Mouse (Mus musculus) layer of hippocampus, postnatal 10 days (tissue): ENCODE measurements at regions not wholly inside any gene's neighbourhood (a gene's known extent, or its start where the extent isn't known, plus 50 kb on each side); places are given as distances from the start of the nearest gene placed in this dataset.

Experiments used
- DNase-seq, 2 experiments: peaks; one replicate each; pipeline ENCODE4 v3.0.0; 2021; ENCODE audit warnings: low spot score in 2 of 2

- DNase-seq: no peak
Measured at GRCm38 (mm10) chr2:50835511-50836320, 313.2 kb downstream of the Rnd3 start.

- no peak for DNase-seq
Measured at GRCm38 (mm10) chr2:50833791-50834190, 315.1 kb downstream of the Rnd3 start.

DNA sequence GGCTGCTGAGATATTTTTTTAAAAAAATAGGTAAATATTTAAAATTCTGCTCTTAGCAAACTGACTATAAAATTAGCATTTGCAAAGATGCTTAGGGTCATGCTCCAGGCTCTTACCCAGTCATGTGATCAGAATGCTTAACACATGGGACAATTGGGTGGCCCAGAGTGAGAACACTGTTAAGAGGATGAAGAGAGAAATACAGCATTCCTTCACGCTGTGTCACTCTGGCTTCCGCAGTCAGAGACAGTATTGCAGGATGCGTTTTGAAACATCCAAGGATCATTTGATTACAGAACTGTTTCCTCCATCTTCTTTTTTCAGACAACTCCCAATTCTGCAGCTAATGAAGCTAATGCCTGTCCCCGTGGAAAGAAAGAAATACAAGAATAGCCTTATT is 316.4 kb downstream of the Rnd3 start:
- DNase-seq: no peak

GRCm38 (mm10) chr2:50830056-50830720 is 318.7 kb downstream of the Rnd3 start:
- DNase-seq: no peak

DNA sequence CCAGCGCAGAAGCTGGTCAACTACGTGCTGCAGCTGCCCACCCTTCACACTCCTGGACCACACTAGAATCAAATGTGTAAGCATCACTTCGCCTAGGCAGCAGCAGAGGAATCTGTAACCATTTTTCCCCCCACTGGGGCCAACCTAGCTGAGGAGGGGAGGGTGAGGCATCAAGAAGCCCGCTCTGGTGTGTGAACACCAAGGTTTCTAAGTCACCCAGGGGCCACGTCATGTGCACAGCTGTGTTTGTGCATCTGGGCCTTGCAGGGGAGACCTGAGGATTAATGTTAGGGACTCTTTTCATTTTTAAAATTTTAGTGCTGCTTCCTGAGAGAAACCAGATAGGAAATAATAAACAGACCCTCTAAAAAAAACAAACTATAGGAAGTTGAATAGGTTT is 321.8 kb downstream of the Rnd3 start:
- no peak for DNase-seq

GRCm38 (mm10) chr2:50826537-50826936 is 322.4 kb downstream of the Rnd3 start:
- no peak for DNase-seq

- no peak for DNase-seq
Measured at GRCm38 (mm10) chr2:50825626-50826025, 323.3 kb downstream of the Rnd3 start.

DNA sequence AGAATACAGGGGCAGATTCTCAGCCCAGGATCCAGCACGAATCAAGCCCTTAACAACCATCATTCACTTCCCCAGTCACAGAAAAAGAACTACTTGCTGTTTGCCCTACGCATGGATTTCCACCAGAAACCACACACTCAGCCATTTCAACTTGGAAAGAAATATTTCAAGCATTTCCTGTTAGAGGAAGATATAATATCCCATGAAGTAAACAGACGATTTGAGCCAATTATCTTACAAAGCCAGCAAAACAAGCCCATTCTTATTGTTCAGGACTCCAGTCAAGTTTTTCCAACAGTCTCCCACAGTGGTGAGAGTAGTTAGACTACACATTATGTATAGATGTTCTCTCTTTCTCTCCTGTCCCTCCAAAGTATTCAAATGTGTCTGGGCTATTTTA is 324.1 kb downstream of the Rnd3 start:
- DNase-seq: no peak

GRCm38 (mm10) chr2:50822738-50823137 is 326.2 kb downstream of the Rnd3 start:
- DNase-seq: no peak

DNA sequence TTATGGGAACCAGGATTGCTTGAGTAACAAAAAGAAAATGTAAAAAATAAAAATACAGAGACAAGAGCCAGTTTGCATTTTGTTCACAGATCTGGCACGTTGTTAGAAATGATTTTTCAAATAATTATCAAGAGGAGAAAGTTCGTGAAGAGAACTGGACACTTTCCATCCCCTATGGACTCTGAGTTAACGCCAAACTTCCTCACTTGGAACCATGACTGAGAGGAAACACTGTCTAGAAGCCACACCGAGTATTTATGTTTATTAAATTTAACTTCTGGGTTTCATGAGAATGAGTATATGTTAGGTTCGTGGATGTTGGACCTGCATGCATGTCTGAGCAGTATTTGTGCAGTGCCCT is 329.6 kb downstream of the Rnd3 start:
- DNase-seq: no peak

DNA sequence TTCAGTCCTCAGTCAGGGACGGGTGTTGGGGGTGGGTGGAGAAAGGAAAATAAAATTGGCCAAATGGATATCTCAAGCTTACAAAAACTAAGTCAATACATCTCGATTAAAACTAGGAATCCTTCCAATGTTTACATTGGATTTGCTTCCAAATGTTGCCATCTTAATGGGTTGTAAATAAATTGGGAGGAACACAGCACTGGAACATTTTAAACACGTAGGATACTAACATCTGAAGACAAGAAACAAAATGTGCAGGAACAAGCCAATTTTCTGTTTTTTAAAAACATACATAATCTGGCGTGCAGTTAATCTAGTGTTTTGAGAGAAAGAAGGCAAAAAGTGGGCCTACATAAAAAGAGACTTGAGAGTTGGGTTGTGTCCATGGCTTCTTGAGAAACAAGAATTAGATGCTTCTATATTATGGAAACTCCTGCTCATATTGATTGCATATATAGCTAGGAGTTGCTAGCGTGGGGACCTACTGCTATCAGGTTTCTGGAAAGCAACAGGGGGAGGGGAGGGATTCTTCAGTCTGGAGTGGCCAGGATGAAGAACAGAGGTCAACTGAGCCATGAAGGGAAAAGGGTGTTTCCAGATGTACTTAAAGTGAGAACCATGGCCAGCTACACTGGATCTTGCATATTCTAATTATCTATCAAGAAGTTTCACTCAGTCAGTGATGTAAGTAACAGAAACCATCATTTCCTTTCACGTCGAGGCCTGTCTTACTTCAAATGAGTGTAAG is 330.2 kb downstream of the Rnd3 start:
- DNase-seq: no peak

DNA sequence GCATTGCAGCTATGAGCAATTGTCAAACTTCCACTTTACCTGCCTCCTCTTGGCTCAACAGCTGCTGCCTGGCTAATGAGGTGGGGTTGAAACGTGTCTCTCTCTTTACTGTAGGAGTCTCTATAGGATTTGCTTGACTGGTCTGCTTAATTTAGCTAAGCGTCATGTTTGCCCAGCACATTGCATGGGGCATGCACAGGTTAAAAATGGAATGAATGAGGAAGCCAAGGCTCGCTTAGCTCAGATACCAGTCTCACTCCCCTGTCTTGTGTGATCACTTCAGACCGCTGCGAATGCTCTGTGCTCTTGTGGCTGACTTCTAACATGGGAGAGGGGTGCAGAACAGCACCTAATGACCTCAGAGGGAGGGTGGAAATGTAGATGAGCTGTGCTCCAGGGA is 332.5 kb downstream of the Rnd3 start:
- no peak for DNase-seq

DNA sequence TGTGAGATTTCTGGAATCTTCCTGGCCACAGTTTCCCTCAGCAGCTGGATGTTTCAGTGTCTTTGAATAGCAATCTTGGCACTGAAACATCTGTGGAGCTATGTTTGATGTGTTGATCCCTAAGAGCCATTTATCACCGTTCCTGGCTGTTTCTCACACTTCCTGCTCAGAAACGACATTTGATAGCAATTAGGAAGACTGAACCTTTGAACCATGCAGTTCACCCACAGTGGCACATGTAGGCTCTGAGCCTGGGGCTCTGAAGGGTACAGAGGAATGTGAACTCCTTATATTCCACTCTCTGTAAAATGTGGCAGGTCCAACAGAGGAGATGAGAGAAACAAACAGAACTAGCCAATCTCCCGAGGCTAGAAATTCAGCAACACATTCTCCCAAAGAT is 333.4 kb downstream of the Rnd3 start:
- DNase-seq: no peak

- DNase-seq: no peak
Measured at GRCm38 (mm10) chr2:50813568-50814461, 335.1 kb downstream of the Rnd3 start.

- no peak for DNase-seq
Measured at GRCm38 (mm10) chr2:50812296-50812695, 336.6 kb downstream of the Rnd3 start.

- DNase-seq: no peak
Measured at GRCm38 (mm10) chr2:50810336-50811066, 338.4 kb downstream of the Rnd3 start.

DNA sequence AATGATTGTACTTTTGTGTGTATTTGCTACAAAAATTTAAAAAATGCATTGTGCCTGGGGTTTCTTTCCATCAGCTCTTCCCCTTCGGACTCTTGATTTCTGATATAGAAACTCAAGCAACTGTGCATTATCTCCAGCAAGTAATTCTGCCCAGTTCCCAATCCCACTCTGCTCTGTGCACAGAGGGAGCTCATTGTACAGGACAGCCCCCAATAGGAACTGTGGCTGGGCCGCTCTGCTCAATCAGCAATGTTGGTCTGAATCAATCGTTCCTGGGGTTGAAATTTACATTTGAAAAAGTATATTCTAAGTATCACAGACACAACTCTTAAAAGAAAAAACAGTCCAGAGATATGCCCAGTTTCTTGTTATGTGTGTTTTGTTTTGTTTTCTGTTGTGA is 339.1 kb downstream of the Rnd3 start:
- no peak for DNase-seq

DNA sequence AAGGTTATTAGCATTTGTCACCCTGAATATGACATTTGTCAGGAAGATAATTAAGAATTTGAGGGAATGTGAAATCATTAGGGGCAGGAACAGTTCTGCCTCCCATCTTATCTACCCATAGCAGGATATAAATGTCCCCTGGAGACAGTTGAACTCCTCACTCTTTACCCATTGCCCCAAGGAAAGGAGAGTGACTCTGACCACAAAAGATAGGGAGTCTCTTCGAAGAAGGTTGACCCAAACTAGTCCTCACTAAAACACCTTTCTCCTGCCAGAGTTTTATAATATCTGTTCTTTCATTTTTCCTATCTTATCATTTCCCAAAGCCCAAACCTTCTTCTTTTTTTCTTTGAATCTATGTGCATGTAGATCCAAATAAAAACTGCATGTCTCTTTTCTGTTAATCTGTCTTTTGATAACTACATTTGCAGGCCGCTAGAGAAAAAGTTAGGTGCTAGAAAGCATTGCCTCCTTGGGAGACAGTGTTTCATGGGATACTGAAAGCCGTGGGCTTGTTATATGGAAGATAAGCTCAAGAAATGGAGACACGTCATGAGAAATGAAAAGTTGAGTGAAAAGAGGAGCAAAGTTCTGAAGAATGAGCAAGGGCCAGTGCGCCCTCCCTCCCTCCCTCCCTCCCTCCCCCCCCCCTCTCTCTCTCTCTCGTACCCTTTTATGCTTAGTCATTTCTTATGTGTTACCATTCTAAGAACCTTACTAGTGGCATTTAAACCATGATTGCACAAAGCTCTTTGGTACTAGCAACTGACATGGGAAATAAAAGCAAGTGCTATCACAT is 341.6 kb downstream of the Rnd3 start:
- DNase-seq: no peak

GRCm38 (mm10) chr2:50805645-50806044 is 343.3 kb downstream of the Rnd3 start:
- DNase-seq: no peak

DNA sequence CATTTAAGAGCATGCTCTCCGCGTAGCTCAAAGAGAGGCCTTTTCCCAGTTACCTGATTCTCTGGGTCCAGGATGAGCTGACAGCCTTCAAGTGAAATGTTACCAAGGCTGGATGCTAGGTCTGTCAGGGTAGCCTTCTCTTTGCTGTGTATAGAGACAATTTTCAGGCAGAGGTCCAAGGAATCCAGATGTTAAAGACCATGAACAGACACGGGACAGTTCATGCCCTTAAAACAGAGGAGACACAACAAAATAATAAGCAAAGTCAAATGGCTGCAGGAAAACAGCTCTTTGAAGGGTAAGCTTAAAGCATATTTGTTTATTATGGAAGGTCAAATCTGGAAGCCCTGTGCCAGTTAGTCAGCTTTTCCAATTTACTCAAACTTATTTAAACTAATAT is 352.8 kb downstream of the Rnd3 start:
- no peak for DNase-seq
